Mouse (Mus musculus) megakaryocyte, embryonic 14.5 days (primary cell): ENCODE measurements around the gene Fam3b. TPM values are rescaled to one million over a fixed set of nuclear protein-coding genes. Genes with fewer than 3 reads are reported as not detected.
A peak's percentile ranks its signal among the peaks of the same experiment; 100 is the strongest.

Experiments used
- H3K27me3 ChIP-seq: replicated peaks from 2 replicates; pipeline ENCODE3; 2012; ENCODE audit warnings: inconsistent platforms
- H3K36me3 ChIP-seq: replicated peaks from 2 replicates; pipeline ENCODE3; 2012; ENCODE audit warnings: low read length, inconsistent platforms, mixed read lengths
- H3K4me1 ChIP-seq: 2 replicates; pipeline ENCODE4 v1.6.1; 2012; ENCODE audit warnings: inconsistent platforms
- H3K4me3 ChIP-seq: replicated peaks from 2 replicates; pipeline ENCODE3; 2012; ENCODE audit warnings: moderate library complexity, mild to moderate bottlenecking, inconsistent platforms
- H3K9me3 ChIP-seq: 2 replicates; pipeline ENCODE4 v1.6.1; 2012; ENCODE audit warnings: inconsistent platforms
- FLI1 ChIP-seq: IDR thresholded peaks from 2 replicates; pipeline ENCODE4 v1.6.1; 2012; ENCODE audit warnings: low read length, inconsistent platforms, mixed read lengths
- GATA1 ChIP-seq: IDR thresholded peaks from 3 replicates; pipeline ENCODE4 v1.6.1; 2012; ENCODE audit warnings: mixed read lengths, low read length, inconsistent platforms, borderline replicate concordance
- polyA plus RNA-seq: library from polyadenylated mRNA; stranded (reverse); fragments of >175 nt; gene quantifications from 2 replicates; pipeline ENCODE4 v1.2.3, GENCODE M21; 2012; ENCODE audit warnings: low replicate concordance; ENCODE audit not compliant: insufficient read depth

Gene Fam3b
- polyA plus RNA-seq, 1 experiment: 0.75 TPM

GRCm38 (mm10) chr16:97431328-97431727 is 83.3 kb downstream of the Fam3b start:
- Histone ChIP-seq H3K4me1 (peaks cover 17% of the 10 kb centered on the region), H3K9me3 (no peaks in the 10 kb centered on the region), H3K27me3 (peaks cover 17% of the 10 kb centered on the region), H3K36me3 (no peaks in the 10 kb centered on the region), H3K4me3 (peak overlapping the region; percentile 44)
- TF ChIP-seq FLI1: no peak
- no peak for TF ChIP-seq GATA1

GRCm38 (mm10) chr16:97430091-97430490 is 84.5 kb downstream of the Fam3b start:
- H3K36me3 ChIP-seq: no peaks in the 10 kb centered on the region
- H3K9me3 ChIP-seq: no peaks in the 10 kb centered on the region
- peaks cover 17% of the 10 kb centered on the region for H3K4me1 ChIP-seq
- H3K27me3 ChIP-seq: peaks cover 20% of the 10 kb centered on the region
- no peak for TF ChIP-seq GATA1
- no peak for TF ChIP-seq FLI1
- no peak overlapping the region for H3K4me3 ChIP-seq

- Histone ChIP-seq H3K4me1 (peaks cover 23% of the 10 kb centered on the region), H3K27me3 (peaks cover 23% of the 10 kb centered on the region), H3K4me3 (no peak overlapping the region), H3K36me3 (no peaks in the 10 kb centered on the region), H3K9me3 (no peaks in the 10 kb centered on the region)
- no peak for TF ChIP-seq FLI1
- TF ChIP-seq GATA1: no peak
Measured at GRCm38 (mm10) chr16:97428026-97428425, 86.6 kb downstream of the Fam3b start.

GRCm38 (mm10) chr16:97423627-97424026 is 91.0 kb downstream of the Fam3b start:
- Histone ChIP-seq H3K27me3 (peaks cover 38% of the 10 kb centered on the region), H3K36me3 (no peaks in the 10 kb centered on the region), H3K9me3 (no peaks in the 10 kb centered on the region), H3K4me1 (peaks cover 11% of the 10 kb centered on the region), H3K4me3 (no peak overlapping the region)
- TF ChIP-seq FLI1: no peak

- Histone ChIP-seq H3K4me1 (peaks cover 22% of the 10 kb centered on the region), H3K9me3 (no peaks in the 10 kb centered on the region), H3K4me3 (no peak overlapping the region), H3K27me3 (peaks cover 37% of the 10 kb centered on the region), H3K36me3 (no peaks in the 10 kb centered on the region)
- TF ChIP-seq GATA1 (no peak), FLI1 (no peak)
Measured at GRCm38 (mm10) chr16:97421671-97422070, 92.9 kb downstream of the Fam3b start.

Other genes with a start within 250 kb of the Fam3b start
- gene Bace2, start 158.1 kb downstream of the Fam3b start, polyA plus RNA-seq: not detected in 2 replicates
- 1.3 TPM in 1 of 2 replicates, not detected in the other for gene Mx1, start 51.9 kb downstream of the Fam3b start, polyA plus RNA-seq
- 22.5 TPM in 1 of 2 replicates, not detected in the other for gene Tmprss2, start 96.4 kb upstream of the Fam3b start, polyA plus RNA-seq
- gene Ripk4, start 249.0 kb upstream of the Fam3b start, polyA plus RNA-seq: not detected in 2 replicates